Mouse (Mus musculus): ENCODE results near the gene Fyco1. TPM values are rescaled to one million over a fixed set of nuclear protein-coding genes. Genes with fewer than 3 reads are reported as not detected.

The Fyco1 gene
- total RNA-seq (2023): 35.9 to 45.9 TPM (median 41.4 TPM) in 4 replicates

GRCm38 (mm10) chr9:123851713-123852448 lies at the start of gene Fyco1:
TSS of gene Fyco1 (minus strand) at chr9:123851899.

GRCm38 (mm10) chr9:123861929-123862328 lies 10.2 kb upstream of the Fyco1 start, which contains the start of gene Xcr1:
TSS of gene Xcr1 (minus strand) at chr9:123862029.

GRCm38 (mm10) chr9:123806267-123806666 lies 45.4 kb downstream of the Fyco1 start, which contains the start of gene Cxcr6:
TSS of gene Cxcr6 (plus strand) at chr9:123806475.

Other genes with a start within 250 kb of the Fyco1 start
- not detected in 4 replicates for gene Slc6a20b, start 219.3 kb downstream of the Fyco1 start, total RNA-seq (2023)
- 0.78 to 1.0 TPM (median 1.0 TPM) in 4 replicates for gene Ccr9, start 173.5 kb downstream of the Fyco1 start, total RNA-seq (2023)
- not detected in 4 replicates for gene Slc6a20a, start 173.0 kb downstream of the Fyco1 start, total RNA-seq (2023)
- 270 to 295 TPM (median 292 TPM) in 4 replicates for gene Lztfl1, start 134.2 kb downstream of the Fyco1 start, total RNA-seq (2023)
- gene Cxcr6, start 45.4 kb downstream of the Fyco1 start, total RNA-seq (2023): not detected in 4 replicates
- 0.12 to 0.18 TPM (median 0.13 TPM) in 3 of 4 replicates, not detected in the other for gene Xcr1, start 10.1 kb upstream of the Fyco1 start, total RNA-seq (2023)
- gene Ccr1, start 116.8 kb upstream of the Fyco1 start, total RNA-seq (2023): 1.1 to 1.9 TPM (median 1.6 TPM) in 4 replicates
- gene Ccr1l1, start 126.5 kb upstream of the Fyco1 start, total RNA-seq (2023): 0.51 TPM in 1 of 4 replicates, not detected in the others
- gene Ccr3, start 170.1 kb upstream of the Fyco1 start, total RNA-seq (2023): 0.69 to 1.3 TPM (median 0.93 TPM) in 4 replicates

All from B cell, adult 62 days (primary cell).